Comparison of ENCODE assay signal across 8 mouse cellular contexts in genomic region chr19:40478161-40478575, GRCm38 (mm10). TPM values are rescaled to one million over a fixed set of nuclear protein-coding genes. Genes with fewer than 3 reads are reported as not detected.
DNase-seq lines count a peak whose midpoint lies in the region; ATAC-seq and TF ChIP-seq lines count a peak whose summit lies in the region.

No protein-coding gene starts in this region.

- no peaks in the 10 kb centered on the region for H3K27me3 ChIP-seq in hindbrain, embryonic 10.5 days (ENCODE audit: insufficient read depth, poor library complexity, severe bottlenecking)
- no peaks in the 10 kb centered on the region for H3K27me3 ChIP-seq in hindbrain, embryonic 11.5 days (ENCODE audit: control insufficient read depth, insufficient read depth, low read length)
- no peaks in the 10 kb centered on the region for H3K27me3 ChIP-seq in heart, embryonic 11.5 days (ENCODE audit: control insufficient read depth, insufficient read depth, low read length)
- H3K27me3 ChIP-seq in stomach, postnatal 0 days (ENCODE audit: control insufficient read depth, insufficient read depth, low read length), result no peaks in the 10 kb centered on the region

- no peaks in the 10 kb centered on the region for H3K36me3 ChIP-seq in hindbrain, embryonic 10.5 days
- H3K36me3 ChIP-seq in hindbrain, embryonic 11.5 days (ENCODE audit: control insufficient read depth, insufficient read depth, low read length), result no peaks in the 10 kb centered on the region
- H3K36me3 ChIP-seq in heart, embryonic 11.5 days (ENCODE audit: control insufficient read depth, insufficient read depth, low read length), result no peaks in the 10 kb centered on the region
- no peaks in the 10 kb centered on the region for H3K36me3 ChIP-seq in stomach, postnatal 0 days (ENCODE audit: control insufficient read depth, insufficient read depth, low read length)

- peaks cover 10% of the 10 kb centered on the region for H3K4me1 ChIP-seq in hindbrain, embryonic 10.5 days (replicated peaks)
- H3K4me1 ChIP-seq in hindbrain, embryonic 11.5 days (replicated peaks; ENCODE audit: control insufficient read depth, insufficient read depth, low read length), result no peaks in the 10 kb centered on the region
- peaks cover 24% of the 10 kb centered on the region for H3K4me1 ChIP-seq in heart, embryonic 11.5 days (ENCODE audit: control insufficient read depth, insufficient read depth, low read length)
- H3K4me1 ChIP-seq in stomach, postnatal 0 days (replicated peaks; ENCODE audit: control insufficient read depth, insufficient read depth), result peaks cover 7% of the 10 kb centered on the region

- H3K27ac ChIP-seq in hindbrain, embryonic 10.5 days, result 0 out of 2 replicates have a peak overlapping the region, but pooled peaks have one; percentile 35
- H3K27ac ChIP-seq in hindbrain, embryonic 11.5 days (ENCODE audit: low read depth, low read length), result no peak overlapping the region
- H3K27ac ChIP-seq in heart, embryonic 11.5 days (ENCODE audit: low read depth, low read length), result peak overlapping the region; percentile 0; the same call in 1 of the 2 replicates
- peak overlapping the region; percentile 94 for H3K27ac ChIP-seq in stomach, postnatal 0 days (replicated peaks)

- H3K4me3 ChIP-seq in hindbrain, embryonic 10.5 days, result no peak overlapping the region
- no peak overlapping the region for H3K4me3 ChIP-seq in hindbrain, embryonic 11.5 days (ENCODE audit: low read depth, low read length)
- no peak overlapping the region for H3K4me3 ChIP-seq in heart, embryonic 11.5 days (ENCODE audit: low read depth, low read length)
- H3K4me3 ChIP-seq in stomach, postnatal 0 days (ENCODE audit: low read depth, low read length), result no peak overlapping the region

- no peaks in the 10 kb centered on the region for H3K9me3 ChIP-seq in hindbrain, embryonic 10.5 days
- no peaks in the 10 kb centered on the region for H3K9me3 ChIP-seq in hindbrain, embryonic 11.5 days (ENCODE audit: control insufficient read depth, low read length)
- H3K9me3 ChIP-seq in heart, embryonic 11.5 days (replicated peaks; ENCODE audit: control insufficient read depth, low read length), result no peaks in the 10 kb centered on the region
- no peaks in the 10 kb centered on the region for H3K9me3 ChIP-seq in stomach, postnatal 0 days (ENCODE audit: control insufficient read depth, low read length)

- no peak for DNase-seq in hindbrain, embryonic 10.5 days (ENCODE audit: low spot score)
- DNase-seq in hindbrain, embryonic 11.5 days (ENCODE audit: low spot score), result no peak
- DNase-seq in adrenal gland, postnatal 10 days, result peak; percentile 67
- peak; percentile 63 to 71 for DNase-seq in kidney, postnatal 36 days
- DNase-seq in stomach, postnatal 0 days (ENCODE audit: low spot score), result no peak
- DNase-seq in left cerebral cortex, adult 18-20 months (ENCODE audit: low spot score in 2 of 2), result no peak
- DNase-seq in layer of hippocampus, postnatal 36 days, result no peak

- no peak for ATAC-seq in hindbrain, embryonic 11.5 days (ENCODE audit: low FRiP score)
- peak; percentile 52; the same call in 1 of the 2 replicates for ATAC-seq in heart, embryonic 11.5 days (replicated peaks; ENCODE audit: insufficient number of reproducible peaks, low FRiP score, low TSS enrichment)
- ATAC-seq in stomach, postnatal 0 days (ENCODE audit: low FRiP score, low TSS enrichment), result peak; percentile 74

- TF ChIP-seq CTCF in stomach, postnatal 0 days (IDR thresholded peaks at IDR 0.05; ENCODE audit: low read depth), result peak; percentile 32; the same call in 1 of the 2 replicates

- 84% methylated on average over 10 of the region's 10 CpGs for WGBS in hindbrain, embryonic 10.5 days
- WGBS in hindbrain, embryonic 11.5 days, result 85% methylated on average over 10 of the region's 10 CpGs
- WGBS in heart, embryonic 11.5 days (ENCODE audit: insufficient replicate concordance), result 53% methylated on average over 10 of the region's 10 CpGs
- 50% methylated on average over 10 of the region's 10 CpGs for WGBS in stomach, postnatal 0 days

- no peak overlapping the region for H3K9ac ChIP-seq in hindbrain, embryonic 11.5 days (ENCODE audit: low read depth, low read length)
- H3K9ac ChIP-seq in heart, embryonic 11.5 days (ENCODE audit: low read depth, low read length), result no peak overlapping the region
- H3K9ac ChIP-seq in stomach, postnatal 0 days (ENCODE audit: low read length), result no peak overlapping the region

- TF ChIP-seq EP300 in stomach, postnatal 0 days (optimal IDR thresholded peaks at IDR 0.05), result no peak

- no peak overlapping the region for H3K4me2 ChIP-seq in hindbrain, embryonic 11.5 days (replicated peaks; ENCODE audit: low read depth, low read length)
- no peak overlapping the region for H3K4me2 ChIP-seq in heart, embryonic 11.5 days
- H3K4me2 ChIP-seq in stomach, postnatal 0 days (replicated peaks; ENCODE audit: low read depth), result no peak overlapping the region

RNA-seq across cellular contexts. Expression of gene Sorbs1, which starts 35.4 kb away (rescaled TPM):
- 64.2 and 74.4 TPM in 2 replicates for polyA plus RNA-seq in hindbrain, embryonic 10.5 days (2016; fragmentation: Nextera tagmentation; extraction: Ambion mirVana)
- 82.7 and 97.2 TPM in 2 replicates for polyA plus RNA-seq in hindbrain, embryonic 11.5 days (2014; fragmentation: Nextera tagmentation; extraction: Ambion mirVana)
- 100 to 1,000 TPM; 172 to 181 TPM for total RNA-seq in adrenal gland, postnatal 10 days (2021)
- polyA plus RNA-seq in heart, embryonic 11.5 days (2014; fragmentation: Nextera tagmentation; extraction: Ambion mirVana), result 90.6 and 93.6 TPM in 2 replicates
- 107 and 111 TPM in 2 replicates for polyA plus RNA-seq in stomach, postnatal 0 days (2015; fragmentation: Nextera tagmentation; extraction: Ambion mirVana)
- total RNA-seq in left cerebral cortex, adult 18-20 months (2021), result 100 to 1,000 TPM; 144 to 149 TPM
- 100 to 1,000 TPM; 195 to 227 TPM for total RNA-seq in layer of hippocampus, postnatal 36 days (2021)

Comparison
In these comparisons a context has a peak if more than half of its experiments do, and no peak if none do; other contexts are left out.
1. DNase-seq: peak in adrenal gland, postnatal 10 days (single experiment) and kidney, postnatal 36 days (2 of 2); none in hindbrain, embryonic 10.5 days (single experiment), hindbrain, embryonic 11.5 days (single experiment), stomach, postnatal 0 days (single experiment), left cerebral cortex, adult 18-20 months (0 of 2) and layer of hippocampus, postnatal 36 days (0 of 2).